Mouse (Mus musculus): ENCODE measurements around the gene Map7d1. TPM values are rescaled to one million over a fixed set of nuclear protein-coding genes. Genes with fewer than 3 reads are reported as not detected.

Map7d1 gene
- polyA plus RNA-seq, 1 experiment: 46.3 TPM

GRCm38 (mm10) chr4:126199556-126199955 is 56.6 kb downstream of the Map7d1 start:
- H3K36me3 ChIP-seq (ENCODE audit: control insufficient read depth, insufficient read depth, low read length): peaks cover 6% of the 10 kb centered on the region
- no peaks in the 10 kb centered on the region for H3K27me3 ChIP-seq (ENCODE audit: control insufficient read depth, insufficient read depth, low read length)
- H3K27ac ChIP-seq (ENCODE audit: insufficient read depth, low read length): no peak overlapping the region
- 38% methylated on average over 6 of the region's 6 CpGs for WGBS
- no peak for DNase-seq (ENCODE audit: low read depth in 1 of 2, low spot score in 2 of 2)
- H3K4me1 ChIP-seq (ENCODE audit: control insufficient read depth, insufficient read depth, insufficient read length): peaks cover 23% of the 10 kb centered on the region
- TF ChIP-seq CTCF (IDR thresholded peaks at IDR 0.05; ENCODE audit: extremely low read depth, insufficient read depth, insufficient read length, insufficient replicate concordance) (no peak), POLR2A (IDR thresholded peaks at IDR 0.05; ENCODE audit: low read depth, low read length) (no peak)
- H3K4me3 ChIP-seq (ENCODE audit: extremely low read depth, insufficient read depth, insufficient read length): no peak overlapping the region

- Histone ChIP-seq H3K4me1 (ENCODE audit: control insufficient read depth, insufficient read depth, insufficient read length) (peaks cover 10% of the 10 kb centered on the region), H3K4me3 (ENCODE audit: extremely low read depth, insufficient read depth, insufficient read length) (no peak overlapping the region), H3K27me3 (ENCODE audit: control insufficient read depth, insufficient read depth, low read length) (no peaks in the 10 kb centered on the region), H3K27ac (ENCODE audit: insufficient read depth, low read length) (no peak overlapping the region), H3K36me3 (ENCODE audit: control insufficient read depth, insufficient read depth, low read length) (peaks cover 15% of the 10 kb centered on the region)
- no peak for DNase-seq (ENCODE audit: low read depth in 1 of 2, low spot score in 2 of 2)
- no peak for TF ChIP-seq POLR2A (IDR thresholded peaks at IDR 0.05; ENCODE audit: low read depth, low read length)
- TF ChIP-seq CTCF (IDR thresholded peaks at IDR 0.05; ENCODE audit: extremely low read depth, insufficient read depth, insufficient read length, insufficient replicate concordance): no peak
- WGBS: 62% methylated on average over 3 of the region's 3 CpGs
Measured at GRCm38 (mm10) chr4:126197485-126197884, 58.7 kb downstream of the Map7d1 start.

- DNase-seq (ENCODE audit: low read depth in 1 of 2, low spot score in 2 of 2): no peak
- WGBS: 83% methylated on average over 4 of the region's 4 CpGs
- H3K4me1 ChIP-seq (ENCODE audit: control insufficient read depth, insufficient read depth, insufficient read length): peaks cover 5% of the 10 kb centered on the region; the same call in 1 of the 2 replicates
- no peak overlapping the region for H3K4me3 ChIP-seq (ENCODE audit: extremely low read depth, insufficient read depth, insufficient read length)
- TF ChIP-seq POLR2A (IDR thresholded peaks at IDR 0.05; ENCODE audit: low read depth, low read length): no peak
- TF ChIP-seq CTCF (IDR thresholded peaks at IDR 0.05; ENCODE audit: extremely low read depth, insufficient read depth, insufficient read length, insufficient replicate concordance): no peak
- no peaks in the 10 kb centered on the region for H3K27me3 ChIP-seq (ENCODE audit: control insufficient read depth, insufficient read depth, low read length)
- peaks cover 20% of the 10 kb centered on the region for H3K36me3 ChIP-seq (ENCODE audit: control insufficient read depth, insufficient read depth, low read length)
- H3K27ac ChIP-seq (ENCODE audit: insufficient read depth, low read length): no peak overlapping the region
Measured at GRCm38 (mm10) chr4:126194916-126195315, 61.2 kb downstream of the Map7d1 start.

- peaks cover 3% of the 10 kb centered on the region; the same call in 1 of the 2 replicates for H3K4me1 ChIP-seq (ENCODE audit: control insufficient read depth, insufficient read depth, insufficient read length)
- H3K27ac ChIP-seq (ENCODE audit: insufficient read depth, low read length): no peak overlapping the region
- H3K4me3 ChIP-seq (ENCODE audit: extremely low read depth, insufficient read depth, insufficient read length): no peak overlapping the region
- no peak for DNase-seq (ENCODE audit: low read depth in 1 of 2, low spot score in 2 of 2)
- H3K27me3 ChIP-seq (ENCODE audit: control insufficient read depth, insufficient read depth, low read length): no peaks in the 10 kb centered on the region
- H3K36me3 ChIP-seq (ENCODE audit: control insufficient read depth, insufficient read depth, low read length): peaks cover 22% of the 10 kb centered on the region
- no peak for TF ChIP-seq CTCF (IDR thresholded peaks at IDR 0.05; ENCODE audit: extremely low read depth, insufficient read depth, insufficient read length, insufficient replicate concordance)
- no peak for TF ChIP-seq POLR2A (IDR thresholded peaks at IDR 0.05; ENCODE audit: low read depth, low read length)
Measured at GRCm38 (mm10) chr4:126194216-126194615, 61.9 kb downstream of the Map7d1 start.

- Histone ChIP-seq H3K36me3 (ENCODE audit: control insufficient read depth, insufficient read depth, low read length) (peaks cover 20% of the 10 kb centered on the region), H3K27ac (ENCODE audit: insufficient read depth, low read length) (no peak overlapping the region), H3K4me1 (ENCODE audit: control insufficient read depth, insufficient read depth, insufficient read length) (no peaks in the 10 kb centered on the region), H3K4me3 (ENCODE audit: extremely low read depth, insufficient read depth, insufficient read length) (no peak overlapping the region), H3K27me3 (ENCODE audit: control insufficient read depth, insufficient read depth, low read length) (no peaks in the 10 kb centered on the region)
- WGBS: 92% methylated on average over 2 of the region's 2 CpGs
- TF ChIP-seq POLR2A (IDR thresholded peaks at IDR 0.05; ENCODE audit: low read depth, low read length) (no peak), CTCF (IDR thresholded peaks at IDR 0.05; ENCODE audit: extremely low read depth, insufficient read depth, insufficient read length, insufficient replicate concordance) (no peak)
- no peak for DNase-seq (ENCODE audit: low read depth in 1 of 2, low spot score in 2 of 2)
Measured at GRCm38 (mm10) chr4:126190636-126191035, 65.5 kb downstream of the Map7d1 start.

- 95% methylated on average over 3 of the region's 3 CpGs for WGBS
- no peak for DNase-seq (ENCODE audit: low read depth in 1 of 2, low spot score in 2 of 2)
- no peak overlapping the region for H3K27ac ChIP-seq (ENCODE audit: insufficient read depth, low read length)
Measured at GRCm38 (mm10) chr4:126187096-126187495, 69.0 kb downstream of the Map7d1 start.

GRCm38 (mm10) chr4:126183034-126183433 is 73.1 kb downstream of the Map7d1 start:
- H3K4me1 ChIP-seq (ENCODE audit: control insufficient read depth, insufficient read depth, insufficient read length): no peaks in the 10 kb centered on the region
- no peaks in the 10 kb centered on the region for H3K27me3 ChIP-seq (ENCODE audit: control insufficient read depth, insufficient read depth, low read length)
- H3K36me3 ChIP-seq (ENCODE audit: control insufficient read depth, insufficient read depth, low read length): peaks cover 15% of the 10 kb centered on the region
- no peak for DNase-seq (ENCODE audit: low read depth in 1 of 2, low spot score in 2 of 2)
- H3K4me3 ChIP-seq (ENCODE audit: extremely low read depth, insufficient read depth, insufficient read length): no peak overlapping the region
- TF ChIP-seq POLR2A (IDR thresholded peaks at IDR 0.05; ENCODE audit: low read depth, low read length): no peak
- TF ChIP-seq CTCF (IDR thresholded peaks at IDR 0.05; ENCODE audit: extremely low read depth, insufficient read depth, insufficient read length, insufficient replicate concordance): no peak
- H3K27ac ChIP-seq (ENCODE audit: insufficient read depth, low read length): no peak overlapping the region
- WGBS: 93% methylated on average over 5 of the region's 5 CpGs

More at GRCm38 (mm10) chr4:126187096-126187495, 69.0 kb downstream of the Map7d1 start:
- Histone ChIP-seq H3K36me3 (ENCODE audit: control insufficient read depth, insufficient read depth, low read length) (peaks cover 12% of the 10 kb centered on the region), H3K4me3 (ENCODE audit: extremely low read depth, insufficient read depth, insufficient read length) (no peak overlapping the region), H3K27me3 (ENCODE audit: control insufficient read depth, insufficient read depth, low read length) (no peaks in the 10 kb centered on the region), H3K4me1 (ENCODE audit: control insufficient read depth, insufficient read depth, insufficient read length) (no peaks in the 10 kb centered on the region)
- TF ChIP-seq CTCF (IDR thresholded peaks at IDR 0.05; ENCODE audit: extremely low read depth, insufficient read depth, insufficient read length, insufficient replicate concordance) (no peak), POLR2A (IDR thresholded peaks at IDR 0.05; ENCODE audit: low read depth, low read length) (no peak)

Other genes with a start within 250 kb of the Map7d1 start
- 40.2 and 58.7 TPM in 2 replicates for gene Csf3r, start 231.8 kb downstream of the Map7d1 start, polyA plus RNA-seq (2012; rRNA removed)
- 33.6 and 66.2 TPM in 2 replicates for gene Mrps15, start 209.4 kb downstream of the Map7d1 start, polyA plus RNA-seq (2012; rRNA removed)
- gene Oscp1, start 197.8 kb downstream of the Map7d1 start, polyA plus RNA-seq (2012; rRNA removed): 0.35 and 0.46 TPM in 2 replicates
- gene Lsm10, start 159.7 kb downstream of the Map7d1 start, polyA plus RNA-seq (2012; rRNA removed): 22.2 and 25.7 TPM in 2 replicates
- 19.4 and 21.0 TPM in 2 replicates for gene Stk40, start 152.4 kb downstream of the Map7d1 start, polyA plus RNA-seq (2012; rRNA removed)
- 57.5 and 89.5 TPM in 2 replicates for gene Eva1b, start 108.6 kb downstream of the Map7d1 start, polyA plus RNA-seq (2012; rRNA removed)
- gene Sh3d21, start 92.9 kb downstream of the Map7d1 start, polyA plus RNA-seq (2012; rRNA removed): 0.34 and 0.54 TPM in 2 replicates
- gene Thrap3, start 53.6 kb downstream of the Map7d1 start, polyA plus RNA-seq (2012; rRNA removed): 51.1 and 53.0 TPM in 2 replicates
- 23.6 and 25.7 TPM in 2 replicates for gene Trappc3, start 6.0 kb upstream of the Map7d1 start, polyA plus RNA-seq (2012; rRNA removed)
- 3.2 and 3.7 TPM in 2 replicates for gene Col8a2, start 30.4 kb upstream of the Map7d1 start, polyA plus RNA-seq (2012; rRNA removed)
- 44.3 and 65.3 TPM in 2 replicates for gene Adprhl2, start 65.4 kb upstream of the Map7d1 start, polyA plus RNA-seq (2012; rRNA removed)
- gene Tekt2, start 69.3 kb upstream of the Map7d1 start, polyA plus RNA-seq (2012; rRNA removed): 1.7 and 2.0 TPM in 2 replicates
- 12.6 and 14.8 TPM in 2 replicates for gene Ago3, start 173.2 kb upstream of the Map7d1 start, polyA plus RNA-seq (2012; rRNA removed)
- 19.8 and 20.1 TPM in 2 replicates for gene Ago1, start 212.2 kb upstream of the Map7d1 start, polyA plus RNA-seq (2012; rRNA removed)